Mouse (Mus musculus): ENCODE results near the gene Pla2g4a. TPM values are rescaled to one million over a fixed set of nuclear protein-coding genes. Genes with fewer than 3 reads are reported as not detected.

Pla2g4a gene
- polyA plus RNA-seq, 1 experiment, result 3.7 TPM

DNA sequence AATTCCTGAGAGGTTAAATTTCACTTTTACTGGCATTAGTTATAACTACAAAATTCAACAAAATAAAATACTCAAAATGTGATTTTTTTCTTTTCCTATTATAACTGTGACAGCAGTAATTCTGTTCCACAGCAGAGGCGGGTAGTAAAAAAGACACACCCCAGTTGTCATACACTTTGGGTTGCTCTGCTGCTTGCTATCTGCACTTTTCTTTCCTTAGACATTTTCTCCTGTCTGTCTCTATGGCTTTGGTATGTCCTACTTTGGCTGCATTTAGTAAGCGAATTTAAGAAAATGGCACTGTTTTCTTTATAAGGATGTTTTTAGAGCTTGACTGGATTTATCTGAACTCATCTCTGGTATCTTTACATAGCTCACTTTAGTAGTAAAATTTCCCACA is 98.9 kb downstream of the Pla2g4a start:
- DNase-seq (ENCODE audit: extremely low spot score in 1 of 2, low spot score in 1 of 2), result peak in 1 of 2 experiments; percentile 52

GRCm38 (mm10) chr1:149861543-149861942 is 99.5 kb downstream of the Pla2g4a start:
- DNase-seq (ENCODE audit: extremely low spot score in 1 of 2, low spot score in 1 of 2), result peak in 1 of 2 experiments; percentile 62

GRCm38 (mm10) chr1:149858734-149859133 is 102.4 kb downstream of the Pla2g4a start:
- no peak for DNase-seq (ENCODE audit: extremely low spot score in 1 of 2, low spot score in 1 of 2)

- DNase-seq (ENCODE audit: extremely low spot score in 1 of 2, low spot score in 1 of 2), result peak; percentile 88 to 93
Measured at GRCm38 (mm10) chr1:149856720-149857119, 104.4 kb downstream of the Pla2g4a start.

- DNase-seq (ENCODE audit: extremely low spot score in 1 of 2, low spot score in 1 of 2), result no peak
Measured at GRCm38 (mm10) chr1:149855581-149855980, 105.5 kb downstream of the Pla2g4a start.

DNA sequence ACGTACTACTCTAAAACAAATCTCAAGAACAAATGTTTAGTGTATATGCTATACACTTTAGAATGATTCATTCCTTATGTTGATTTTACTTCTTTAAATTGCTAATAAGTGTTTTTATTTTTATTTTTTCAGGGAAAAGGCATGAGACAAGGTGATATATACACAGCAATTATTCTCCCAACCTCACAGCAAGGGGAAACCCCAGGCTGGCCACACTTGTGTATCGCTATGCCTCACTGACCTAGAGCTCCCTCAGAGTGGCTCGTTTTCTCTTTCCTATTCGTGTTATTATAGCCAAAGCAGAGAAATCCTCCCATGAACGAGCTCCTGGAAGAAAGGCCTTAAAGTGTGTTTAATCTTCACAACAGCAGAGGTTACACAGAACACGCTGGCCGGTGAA is 106.2 kb downstream of the Pla2g4a start:
- no peak for DNase-seq (ENCODE audit: extremely low spot score in 1 of 2, low spot score in 1 of 2)

DNA sequence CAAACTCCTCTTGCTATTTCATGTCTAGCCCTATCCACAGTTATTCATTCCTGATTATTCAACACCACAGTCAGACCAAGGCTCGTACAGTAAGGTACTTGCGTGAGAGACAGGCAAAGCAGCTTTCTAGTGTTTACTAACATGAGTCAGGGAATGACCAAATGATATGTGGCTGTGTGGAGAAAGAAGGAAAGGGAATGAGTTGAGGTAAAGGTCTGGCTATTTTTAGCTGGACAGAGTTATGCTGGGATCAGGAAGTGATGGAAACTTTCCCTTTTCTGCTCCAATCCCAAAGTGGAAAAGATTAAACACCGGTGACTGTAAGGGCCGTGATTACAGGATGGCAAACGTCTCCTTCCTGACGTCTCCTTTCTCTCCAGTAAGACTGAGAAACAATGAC is 114.4 kb downstream of the Pla2g4a start:
- no peak for DNase-seq (ENCODE audit: extremely low spot score in 1 of 2, low spot score in 1 of 2)

DNA sequence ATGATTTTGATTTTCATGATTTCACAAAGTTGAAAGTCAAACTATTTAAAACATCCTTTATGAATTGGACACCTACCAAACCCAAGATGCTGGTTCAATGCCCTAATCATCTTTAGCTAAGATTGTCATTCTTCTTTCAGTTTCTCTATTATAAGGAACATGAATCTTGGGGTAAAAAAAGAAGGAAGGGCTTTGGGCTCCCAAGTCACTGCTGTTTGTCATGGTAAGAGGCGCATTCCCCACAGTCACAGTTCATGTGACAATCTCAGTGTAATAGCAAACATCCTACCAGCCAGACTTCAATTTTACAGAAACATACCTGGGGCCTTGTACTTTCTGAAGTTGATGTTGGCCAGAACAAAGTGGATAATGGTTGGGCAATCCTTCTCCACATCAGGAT is 119.2 kb downstream of the Pla2g4a start:
- DNase-seq (ENCODE audit: extremely low spot score in 1 of 2, low spot score in 1 of 2), result no peak

- DNase-seq (ENCODE audit: extremely low spot score in 1 of 2, low spot score in 1 of 2), result no peak
Measured at GRCm38 (mm10) chr1:149840961-149841416, 120.1 kb downstream of the Pla2g4a start.

- no peak for DNase-seq (ENCODE audit: extremely low spot score in 1 of 2, low spot score in 1 of 2)
Measured at GRCm38 (mm10) chr1:149840312-149840930, 120.7 kb downstream of the Pla2g4a start.

- DNase-seq (ENCODE audit: extremely low spot score in 1 of 2, low spot score in 1 of 2), result no peak
Measured at GRCm38 (mm10) chr1:149836496-149836895, 124.6 kb downstream of the Pla2g4a start.

- DNase-seq (ENCODE audit: extremely low spot score in 1 of 2, low spot score in 1 of 2), result no peak
Measured at GRCm38 (mm10) chr1:149833876-149834275, 127.2 kb downstream of the Pla2g4a start.

DNA sequence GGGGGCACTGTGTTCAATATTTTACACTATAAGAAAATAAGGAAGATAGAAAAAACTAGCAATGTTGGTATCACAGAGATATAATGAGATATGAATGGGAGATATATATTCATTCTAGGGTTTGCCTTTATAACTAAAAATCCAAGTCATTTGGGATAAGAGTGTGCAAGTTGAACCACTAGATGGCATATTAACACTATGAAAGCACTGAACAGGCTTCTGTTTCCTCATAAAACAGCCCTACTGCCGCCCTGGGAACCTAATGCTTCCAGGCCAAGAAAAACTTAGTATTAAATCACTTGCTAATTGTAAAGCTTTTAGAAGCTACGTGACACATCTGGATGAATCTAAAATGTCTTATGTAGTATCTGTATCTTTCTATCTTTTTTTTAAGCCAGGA is 128.1 kb downstream of the Pla2g4a start:
- DNase-seq (ENCODE audit: extremely low spot score in 1 of 2, low spot score in 1 of 2), result peak in 1 of 2 experiments; percentile 79

GRCm38 (mm10) chr1:149832514-149832913 is 128.6 kb downstream of the Pla2g4a start:
- DNase-seq (ENCODE audit: extremely low spot score in 1 of 2, low spot score in 1 of 2), result no peak

- no peak for DNase-seq (ENCODE audit: extremely low spot score in 1 of 2, low spot score in 1 of 2)
Measured at GRCm38 (mm10) chr1:149831100-149831499, 130.0 kb downstream of the Pla2g4a start.

GRCm38 (mm10) chr1:149813616-149814345 is 147.3 kb downstream of the Pla2g4a start:
- DNase-seq (ENCODE audit: extremely low spot score in 1 of 2, low spot score in 1 of 2), result no peak

- DNase-seq (ENCODE audit: extremely low spot score in 1 of 2, low spot score in 1 of 2), result peak in 1 of 2 experiments; percentile 23
Measured at GRCm38 (mm10) chr1:149809527-149809926, 151.6 kb downstream of the Pla2g4a start.

Other genes with a start within 250 kb of the Pla2g4a start
- gene Ptgs2, start 138.7 kb upstream of the Pla2g4a start, polyA plus RNA-seq (2012; rRNA removed), result 4.5 and 4.8 TPM in 2 replicates

Data from frontal cortex, adult 2 months (tissue).